In genomic region chr7:24394054-24394453, GRCm38 (mm10) we compare ENCODE assay signal across 28 mouse cellular contexts. TPM values are rescaled to one million over a fixed set of nuclear protein-coding genes. Genes with fewer than 3 reads are reported as not detected.
A peak's percentile ranks its signal among the peaks of the same experiment; 100 is the strongest.
DNase-seq lines count a peak whose midpoint lies in the region; ATAC-seq and TF ChIP-seq lines count a peak whose summit lies in the region.
"Had no signal": no experiment of that assay in that cellular context is flagged by ENCODE, and none has a peak within 500 bp of the region (broad histone marks: within the 10 kb centered on the region; RNA-seq: fewer than 3 reads in every experiment).

No protein-coding gene starts in this region.

- ATAC-seq in erythroblast, adult 5-6 weeks (replicated peaks; ENCODE audit: low FRiP score, poor library complexity, severe bottlenecking) = no peak
- ATAC-seq in limb, embryonic 15.5 days (ENCODE audit: insufficient number of reproducible peaks, low FRiP score, low TSS enrichment, low read depth) = no peak
- ATAC-seq in forebrain, embryonic 15.5 days (replicated peaks) = no peak
- ATAC-seq: forebrain, embryonic 13.5 days; hindbrain, embryonic 16.5 days; intestine, postnatal 0 days had no signal

- peaks cover 90% of the 10 kb centered on the region for H3K4me1 ChIP-seq in erythroblast, embryonic 14.5 days (ENCODE audit: control insufficient read depth)
- peaks cover 57% of the 10 kb centered on the region for H3K4me1 ChIP-seq in bone marrow macrophage, adult 2 months (ENCODE audit: control insufficient read depth, insufficient read depth, low read length)
- peaks cover 29% of the 10 kb centered on the region for H3K4me1 ChIP-seq in limb, embryonic 15.5 days
- no peaks in the 10 kb centered on the region for H3K4me1 ChIP-seq in forebrain, embryonic 15.5 days
- H3K4me1 ChIP-seq: forebrain, embryonic 13.5 days; midbrain, embryonic 12.5 days had no signal

- H3K79me2 ChIP-seq in macrophage (ENCODE audit: inconsistent target) = peaks cover 54% of the 10 kb centered on the region

- no peak for DNase-seq in heart, adult 11 months
- no peak for DNase-seq in retina, postnatal 1 day
- DNase-seq: adrenal gland, postnatal 10 days; cerebellum, adult 11 months; cerebellum, postnatal 10 days; gastrocnemius, postnatal 14 days; heart, adult 2 months; heart, postnatal 4 days; kidney, postnatal 36 days; lung, embryonic 14.5 days; lung, postnatal 36 days had no signal

- H3K36me3 ChIP-seq in erythroblast, embryonic 14.5 days (ENCODE audit: control insufficient read depth) = peaks cover 44% of the 10 kb centered on the region
- H3K36me3 ChIP-seq in limb, embryonic 15.5 days = no peaks in the 10 kb centered on the region
- no peaks in the 10 kb centered on the region for H3K36me3 ChIP-seq in macrophage (ENCODE audit: inconsistent target)
- no peaks in the 10 kb centered on the region for H3K36me3 ChIP-seq in forebrain, embryonic 15.5 days
- H3K36me3 ChIP-seq: heart, embryonic 15.5 days; midbrain, embryonic 12.5 days; neural tube, embryonic 13.5 days had no signal

- H3K9ac ChIP-seq in limb, embryonic 15.5 days = no peak overlapping the region
- H3K9ac ChIP-seq in forebrain, embryonic 15.5 days (replicated peaks) = no peak overlapping the region
- H3K9ac ChIP-seq: forebrain, embryonic 13.5 days; heart, embryonic 15.5 days; lung, embryonic 14.5 days; midbrain, embryonic 12.5 days; neural tube, embryonic 13.5 days had no signal

- H3K27me3 ChIP-seq in erythroblast, embryonic 14.5 days (ENCODE audit: control insufficient read depth) = no peaks in the 10 kb centered on the region
- no peaks in the 10 kb centered on the region for H3K27me3 ChIP-seq in limb, embryonic 15.5 days
- H3K27me3 ChIP-seq in forebrain, embryonic 15.5 days = no peaks in the 10 kb centered on the region
- H3K27me3 ChIP-seq: forebrain, embryonic 13.5 days; heart, embryonic 15.5 days; midbrain, embryonic 12.5 days; neural tube, embryonic 13.5 days had no signal

- H3K4me2 ChIP-seq in limb, embryonic 15.5 days = no peak overlapping the region
- H3K4me2 ChIP-seq in forebrain, embryonic 15.5 days (replicated peaks) = no peak overlapping the region
- H3K4me2 ChIP-seq: forebrain, embryonic 13.5 days; heart, embryonic 15.5 days; lung, embryonic 14.5 days; midbrain, embryonic 12.5 days; neural tube, embryonic 13.5 days had no signal

- peak overlapping the region; percentile 43 for H3K4me3 ChIP-seq in erythroblast, embryonic 14.5 days (replicated peaks)
- peak overlapping the region; percentile 54 for H3K4me3 ChIP-seq in bone marrow macrophage, adult 2 months (ENCODE audit: insufficient read depth, low read length)
- H3K4me3 ChIP-seq in limb, embryonic 15.5 days = no peak overlapping the region
- H3K4me3 ChIP-seq in macrophage (ENCODE audit: inconsistent target) = peak overlapping the region; percentile 32
- no peak overlapping the region for H3K4me3 ChIP-seq in forebrain, embryonic 15.5 days
- H3K4me3 ChIP-seq: forebrain, embryonic 13.5 days; heart, adult 2 months; heart, embryonic 15.5 days; midbrain, embryonic 12.5 days; neural tube, embryonic 13.5 days had no signal

- no peaks in the 10 kb centered on the region for H3K9me3 ChIP-seq in erythroblast, embryonic 14.5 days (ENCODE audit: control insufficient read depth, low read length)
- H3K9me3 ChIP-seq in limb, embryonic 15.5 days = no peaks in the 10 kb centered on the region
- H3K9me3 ChIP-seq in forebrain, embryonic 15.5 days = no peaks in the 10 kb centered on the region
- H3K9me3 ChIP-seq: forebrain, embryonic 13.5 days; heart, embryonic 15.5 days; midbrain, embryonic 12.5 days; neural tube, embryonic 13.5 days had no signal

- peak overlapping the region; percentile 87 for H3K27ac ChIP-seq in bone marrow macrophage, adult 2 months (ENCODE audit: insufficient read depth, low read depth, low read length)
- H3K27ac ChIP-seq in limb, embryonic 15.5 days = 0 out of 2 replicates have a peak overlapping the region, but pooled peaks have one; percentile 19
- peak overlapping the region; percentile 98 for H3K27ac ChIP-seq in macrophage
- no peak overlapping the region for H3K27ac ChIP-seq in forebrain, embryonic 15.5 days (replicated peaks)
- H3K27ac ChIP-seq: forebrain, embryonic 13.5 days; heart, adult 2 months; heart, embryonic 15.5 days; midbrain, embryonic 12.5 days; neural tube, embryonic 13.5 days had no signal

- no peak for TF ChIP-seq CTCF in bone marrow macrophage, adult 2 months (IDR thresholded peaks at IDR 0.05; ENCODE audit: low read depth, low read length)

- 66% methylated on average over 3 of the region's 3 CpGs for WGBS in limb, embryonic 15.5 days
- WGBS in macrophage (ENCODE audit: missing documents) = 78% methylated on average over 2 of the region's 3 CpGs
- WGBS in forebrain, embryonic 15.5 days = 76% methylated on average over 3 of the region's 3 CpGs

- no peak for TF ChIP-seq POLR2A in bone marrow macrophage, adult 2 months (IDR thresholded peaks at IDR 0.05; ENCODE audit: borderline replicate concordance, low read depth, low read length)

RNA-seq across cellular contexts. Expression of gene Smg9, which starts 5.4 kb away (rescaled TPM):
- polyA plus RNA-seq in erythroblast, embryonic 14.5 days (2012) = 16.4 and 18.4 TPM in 2 replicates
- 9.6 and 11.1 TPM in 2 replicates for total RNA-seq in erythroblast, adult 5-6 weeks (2015; ENCODE audit: low replicate concordance)
- total RNA-seq in erythroblast, adult 5-6 weeks (2017; ENCODE audit: low replicate concordance) = 13.3 and 16.0 TPM in 2 replicates
- 35.8 and 36.5 TPM in 2 replicates for polyA plus RNA-seq in bone marrow macrophage, adult 2 months (2012; ENCODE audit: insufficient read depth, insufficient read length, missing spikeins)
- 23.2 and 23.6 TPM in 2 replicates for polyA plus RNA-seq in limb, embryonic 15.5 days (2015; fragmentation: Nextera tagmentation; extraction: Ambion mirVana)
- 100 to 1,000 TPM; 127 to 223 (median 160) TPM for total RNA-seq in macrophage (2018; cell fraction: chromatin; rRNA removed)
- 10 to 100 TPM; 15.4 to 41.1 (median 24.8) TPM for total RNA-seq in macrophage (2018; cell fraction: cytosol; rRNA removed)
- 100 to 1,000 TPM in 11 of 26 experiments, 10 to 100 TPM in 15; 59.9 to 137 (median 93.6) TPM for total RNA-seq in macrophage (2018; cell fraction: nucleus; rRNA removed)
- polyA plus RNA-seq in macrophage (2018) = 19.7 to 29.3 TPM (median 20.3 TPM) in 3 replicates
- polyA plus RNA-seq in forebrain, embryonic 15.5 days (2015; fragmentation: Nextera tagmentation; extraction: Ambion mirVana) = 33.4 and 36.6 TPM in 2 replicates

RNA-seq across cellular contexts. Expression of gene Kcnn4, which starts 24.0 kb away (rescaled TPM):
- 56.1 and 61.3 TPM in 2 replicates for polyA plus RNA-seq in erythroblast, embryonic 14.5 days (2012)
- total RNA-seq in erythroblast, adult 5-6 weeks (2015; ENCODE audit: low replicate concordance) = 102 and 125 TPM in 2 replicates
- total RNA-seq in erythroblast, adult 5-6 weeks (2017; ENCODE audit: low replicate concordance) = 244 and 272 TPM in 2 replicates
- 50.1 and 51.4 TPM in 2 replicates for polyA plus RNA-seq in bone marrow macrophage, adult 2 months (2012; ENCODE audit: insufficient read depth, insufficient read length, missing spikeins)
- polyA plus RNA-seq in limb, embryonic 15.5 days (2015; fragmentation: Nextera tagmentation; extraction: Ambion mirVana) = 3.0 and 3.4 TPM in 2 replicates
- total RNA-seq in macrophage (2018; cell fraction: chromatin; rRNA removed) = 100 to 1,000 TPM in 4 of 26 experiments, 10 to 100 TPM in 21, 1 to 10 TPM in 1; 5.6 to 198 (median 45.1) TPM
- 10 to 100 TPM; 16.1 to 69.7 (median 46.9) TPM for total RNA-seq in macrophage (2018; cell fraction: cytosol; rRNA removed)
- 100 to 1,000 TPM in 8 of 26 experiments, 10 to 100 TPM in 18; 15.3 to 160 (median 78.6) TPM for total RNA-seq in macrophage (2018; cell fraction: nucleus; rRNA removed)
- polyA plus RNA-seq in macrophage (2018) = 11.1 to 85.5 TPM (median 12.1 TPM) in 3 replicates
- polyA plus RNA-seq in forebrain, embryonic 15.5 days (2015; fragmentation: Nextera tagmentation; extraction: Ambion mirVana) = 0.56 and 0.63 TPM in 2 replicates

RNA-seq across cellular contexts. Expression of gene Lypd5, which starts 45.1 kb away (rescaled TPM):
- polyA plus RNA-seq in erythroblast, embryonic 14.5 days (2012) = 0.02 TPM in 1 of 2 replicates, not detected in the other
- total RNA-seq in erythroblast, adult 5-6 weeks (2015; ENCODE audit: low replicate concordance) = not detected in 2 replicates
- total RNA-seq in erythroblast, adult 5-6 weeks (2017; ENCODE audit: low replicate concordance) = not detected in 2 replicates
- not detected in 2 replicates for polyA plus RNA-seq in bone marrow macrophage, adult 2 months (2012; ENCODE audit: insufficient read depth, insufficient read length, missing spikeins)
- polyA plus RNA-seq in limb, embryonic 15.5 days (2015; fragmentation: Nextera tagmentation; extraction: Ambion mirVana) = 55.8 and 59.7 TPM in 2 replicates
- total RNA-seq in macrophage (2018; cell fraction: chromatin; rRNA removed) = not detected
- total RNA-seq in macrophage (2018; cell fraction: cytosol; rRNA removed) = not detected
- total RNA-seq in macrophage (2018; cell fraction: nucleus; rRNA removed) = not detected
- not detected in 3 replicates for polyA plus RNA-seq in macrophage (2018)
- polyA plus RNA-seq in forebrain, embryonic 15.5 days (2015; fragmentation: Nextera tagmentation; extraction: Ambion mirVana) = not detected in 2 replicates
- total RNA-seq: adrenal gland, postnatal 10 days; ES-E14; gastrocnemius, postnatal 14 days; heart, adult 2 months; heart, postnatal 4 days; layer of hippocampus, postnatal 10 days; left cerebral cortex, postnatal 14 days had no signal
- polyA plus RNA-seq: activated CD4-positive, CD25-positive, alpha-beta regulatory T cell, adult 4 months; forebrain, embryonic 13.5 days; heart, adult 2 months; hindbrain, embryonic 16.5 days; intestine, postnatal 0 days; lung, embryonic 14.5 days; midbrain, embryonic 12.5 days; neural tube, embryonic 13.5 days had no signal

RNA-seq across cellular contexts. Expression of gene Irgc1, which starts 58.0 kb away (rescaled TPM):
- polyA plus RNA-seq in erythroblast, embryonic 14.5 days (2012) = not detected in 2 replicates
- total RNA-seq in erythroblast, adult 5-6 weeks (2015; ENCODE audit: low replicate concordance) = not detected in 2 replicates
- total RNA-seq in erythroblast, adult 5-6 weeks (2017; ENCODE audit: low replicate concordance) = not detected in 2 replicates
- not detected in 2 replicates for polyA plus RNA-seq in bone marrow macrophage, adult 2 months (2012; ENCODE audit: insufficient read depth, insufficient read length, missing spikeins)
- polyA plus RNA-seq in limb, embryonic 15.5 days (2015; fragmentation: Nextera tagmentation; extraction: Ambion mirVana) = 0.17 TPM in 1 of 2 replicates, not detected in the other
- 1 to 10 TPM in 1 of 26 experiments, not detected in 25; 2.5 TPM for total RNA-seq in macrophage (2018; cell fraction: chromatin; rRNA removed)
- total RNA-seq in macrophage (2018; cell fraction: cytosol; rRNA removed) = under 1 TPM in 6 of 26 experiments, not detected in 20; 0.09 to 0.19 (median 0.10) TPM
- 1 to 10 TPM in 1 of 26 experiments, not detected in 25; 1.5 TPM for total RNA-seq in macrophage (2018; cell fraction: nucleus; rRNA removed)
- not detected in 3 replicates for polyA plus RNA-seq in macrophage (2018)
- polyA plus RNA-seq in forebrain, embryonic 15.5 days (2015; fragmentation: Nextera tagmentation; extraction: Ambion mirVana) = not detected in 2 replicates
- total RNA-seq: ES-E14; heart, adult 2 months; heart, postnatal 4 days; layer of hippocampus, postnatal 10 days had no signal
- polyA plus RNA-seq: activated CD4-positive, CD25-positive, alpha-beta regulatory T cell, adult 4 months; brain, embryonic 14.5 days; heart, embryonic 15.5 days; hindbrain, embryonic 16.5 days; intestine, postnatal 0 days; lung, embryonic 14.5 days; midbrain, embryonic 12.5 days; neural tube, embryonic 13.5 days had no signal

Comparison
In these comparisons a context has a peak if more than half of its experiments do, and no peak if none do; other contexts are left out.
1. H3K4me3 ChIP-seq: peak in erythroblast, embryonic 14.5 days (single experiment), bone marrow macrophage, adult 2 months (single experiment) and macrophage (single experiment); none in limb, embryonic 15.5 days (single experiment) and forebrain, embryonic 15.5 days (single experiment).
2. RNA of gene Lypd5, which starts 45.1 kb away (polyA plus RNA-seq): 55.8 to 59.7 TPM in limb, embryonic 15.5 days; 0.02 TPM in erythroblast, embryonic 14.5 days, not detected in bone marrow macrophage, adult 2 months, not detected in macrophage and not detected in forebrain, embryonic 15.5 days; every median in the first group is over 10 times any median in the second.